ENCODE assay signal across 10 mouse cellular contexts in genomic region chr2:127922036-127922901, GRCm38 (mm10).
DNase-seq lines count a peak whose midpoint lies in the region; ATAC-seq lines count a peak whose summit lies in the region.
"Had no signal": no experiment of that assay in that cellular context is flagged by ENCODE, and none has a peak within 500 bp of the region (broad histone marks: within the 10 kb centered on the region; RNA-seq: fewer than 3 reads in every experiment).

No protein-coding gene starts in this region.

- no peak overlapping the region for H3K4me3 ChIP-seq in forebrain, embryonic 13.5 days
- H3K4me3 ChIP-seq: layer of hippocampus, adult 2 months had no signal

- H3K4me1 ChIP-seq in forebrain, embryonic 13.5 days = no peaks in the 10 kb centered on the region

- no peak overlapping the region for H3K27ac ChIP-seq in forebrain, embryonic 13.5 days
- H3K27ac ChIP-seq: layer of hippocampus, adult 2 months had no signal

- no peaks in the 10 kb centered on the region for H3K27me3 ChIP-seq in forebrain, embryonic 13.5 days

- H3K4me2 ChIP-seq in forebrain, embryonic 13.5 days = no peak overlapping the region

- no peak overlapping the region for H3K9ac ChIP-seq in forebrain, embryonic 13.5 days

- no peaks in the 10 kb centered on the region for H3K36me3 ChIP-seq in forebrain, embryonic 13.5 days (ENCODE audit: poor library complexity, severe bottlenecking)

- 70% methylated on average over 22 of the region's 22 CpGs for WGBS in forebrain, embryonic 13.5 days

- no peak for ATAC-seq in forebrain, embryonic 13.5 days

- peak; percentile 61 for DNase-seq in embryo, embryonic 10 days (ENCODE audit: low spot score)
- no peak for DNase-seq in embryo, embryonic 9.5 days (ENCODE audit: extremely low spot score)
- DNase-seq in CD4-positive, CD25-positive, alpha-beta regulatory T cell, adult 2 months (ENCODE audit: low read depth, low spot score) = peak; percentile 56
- DNase-seq in kidney, adult 11 months = peak; percentile 36
- DNase-seq in mesoderm, embryonic 11.5 days (ENCODE audit: low read depth, low spot score) = peak; percentile 76
- DNase-seq in frontal cortex, postnatal 36 days (ENCODE audit: low spot score in 2 of 2) = no peak
- no peak for DNase-seq in right cerebral cortex, postnatal 10 days (ENCODE audit: low spot score in 2 of 2)
- DNase-seq: cerebellum, postnatal 36 days had no signal

- H3K9me3 ChIP-seq in forebrain, embryonic 13.5 days (replicated peaks) = no peaks in the 10 kb centered on the region

Comparison
In these comparisons a context has a peak if more than half of its experiments do, and no peak if none do; other contexts are left out.
1. DNase-seq: peak in embryo, embryonic 10 days (single experiment), CD4-positive, CD25-positive, alpha-beta regulatory T cell, adult 2 months (single experiment), kidney, adult 11 months (single experiment) and mesoderm, embryonic 11.5 days (single experiment); none in embryo, embryonic 9.5 days (single experiment), frontal cortex, postnatal 36 days (0 of 2) and right cerebral cortex, postnatal 10 days (0 of 2).